Mouse (Mus musculus) limb, embryonic 12.5 days (tissue): ENCODE results near the gene Dop1a. TPM values are rescaled to one million over a fixed set of nuclear protein-coding genes. Genes with fewer than 3 reads are reported as not detected.
"Not testable (repeated sequence)": the region's sequence is repeated elsewhere in the genome, so short reads cannot be mapped to it uniquely, and the experiment has no call there.

ENCODE experiments used
- ATAC-seq: fragments of 200-750 bp; cut with Nextera tagmentation; 2 replicates; pipeline ENCODE4 v1.8.0; 2017; ENCODE audit warnings: low read depth, moderate TSS enrichment; ENCODE audit not compliant: insufficient number of reproducible peaks, insufficient read depth, low FRiP score, low TSS enrichment
- H3K27ac ChIP-seq: fragments of 300-500 bp; sonication (generic); 2 replicates; pipeline ENCODE4 v1.5.1; 2016; ENCODE audit warnings: mild to moderate bottlenecking, moderate library complexity
- H3K27me3 ChIP-seq: fragments of 300-500 bp; sonication (generic); 2 replicates; pipeline ENCODE4 v1.6.1; 2016; ENCODE audit warnings: mild to moderate bottlenecking, moderate library complexity
- H3K36me3 ChIP-seq: fragments of 300-500 bp; sonication (generic); 2 replicates; pipeline ENCODE4 v1.6.1; 2016; ENCODE audit warnings: mild to moderate bottlenecking, moderate library complexity
- H3K4me1 ChIP-seq: fragments of 300-500 bp; sonication (generic); replicated peaks from 2 replicates; pipeline ENCODE4 v1.6.1; 2016
- H3K4me2 ChIP-seq: fragments of 300-500 bp; sonication (generic); 2 replicates; pipeline ENCODE4 v1.6.1; 2016; ENCODE audit warnings: mild to moderate bottlenecking, moderate library complexity
- H3K4me3 ChIP-seq: fragments of 300-500 bp; sonication (generic); replicated peaks from 2 replicates; pipeline ENCODE4 v1.5.1; 2016; ENCODE audit warnings: mild to moderate bottlenecking
- H3K9ac ChIP-seq: fragments of 300-500 bp; sonication (generic); replicated peaks from 2 replicates; pipeline ENCODE4 v1.6.1; 2016; ENCODE audit warnings: mild to moderate bottlenecking, moderate library complexity
- H3K9me3 ChIP-seq: fragments of 300-500 bp; sonication (generic); 2 replicates; pipeline ENCODE4 v1.6.1; 2016; ENCODE audit warnings: mild to moderate bottlenecking, moderate library complexity
- WGBS: fragments of 180-500 bp; shearing (Covaris S2); methylation state at CpG from one replicate; pipeline ENCODE4 v1.1.7; 2016; 5-methylcytosine and 5-hydroxymethylcytosine counted together
- polyA plus RNA-seq: library from polyadenylated mRNA; unstranded; fragments of >200 nt; fragmentation: Nextera tagmentation; extraction: Ambion mirVana; gene quantifications from 2 replicates; pipeline ENCODE4 v1.2.1, GENCODE M21; 2016

Gene Dop1a
- polyA plus RNA-seq, 1 experiment from 2014 or later = 17.2 TPM

DNA sequence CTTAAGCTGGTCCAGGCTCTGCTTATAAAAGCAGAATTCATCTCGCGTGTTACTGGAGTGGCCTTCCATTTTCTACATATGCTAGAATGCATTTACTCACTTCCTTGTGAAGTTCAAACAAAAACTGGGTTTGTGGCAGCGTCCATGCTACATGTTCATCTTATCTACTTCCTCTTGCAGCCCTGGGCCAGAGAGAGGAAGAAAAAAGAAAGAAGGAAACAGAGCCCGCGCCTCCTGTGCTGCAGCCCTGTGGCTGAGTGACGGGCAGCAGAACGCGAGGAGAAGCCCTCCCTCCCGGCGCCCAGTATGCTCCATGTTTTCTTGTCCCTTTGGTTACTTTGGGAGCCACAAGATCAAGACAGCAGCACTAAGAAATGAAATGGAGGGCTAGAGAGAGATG is 112.7 kb downstream of the Dop1a start:
- WGBS = 92% methylated on average over 10 of the region's 10 CpGs
- Histone ChIP-seq H3K27me3 (no peaks in the 10 kb centered on the region), H3K4me3 (no peak overlapping the region), H3K9me3 (no peaks in the 10 kb centered on the region), H3K4me1 (0 out of 2 replicates have a peak, but pooled peaks cover 3% of the 10 kb centered on the region), H3K9ac (no peak overlapping the region), H3K27ac (no peak overlapping the region), H3K4me2 (no peak overlapping the region), H3K36me3 (no peaks in the 10 kb centered on the region)
- ATAC-seq = no peak

DNA sequence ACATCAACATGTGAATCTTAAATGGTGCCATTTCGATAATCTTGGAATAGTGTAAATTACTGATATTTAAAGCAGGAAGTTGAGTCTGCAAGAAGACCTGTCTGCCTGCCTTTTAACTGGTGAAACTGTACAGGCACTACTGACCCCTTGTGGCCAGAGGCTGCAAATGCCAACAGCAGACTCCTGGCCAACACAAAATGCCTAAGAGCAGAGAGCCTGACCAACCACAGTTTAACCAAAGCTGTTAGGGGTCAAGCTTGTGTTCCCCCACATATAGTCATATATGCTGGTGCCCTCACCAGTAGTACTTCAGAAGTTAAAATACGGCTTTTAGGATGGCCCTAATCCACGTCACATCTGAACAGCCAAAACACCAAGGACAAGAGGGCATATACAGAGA is 116.8 kb downstream of the Dop1a start:
- Histone ChIP-seq H3K4me1 (no peaks in the 10 kb centered on the region), H3K27ac (no peak overlapping the region), H3K9me3 (no peaks in the 10 kb centered on the region), H3K9ac (no peak overlapping the region), H3K4me2 (no peak overlapping the region), H3K4me3 (no peak overlapping the region), H3K36me3 (no peaks in the 10 kb centered on the region), H3K27me3 (no peaks in the 10 kb centered on the region)
- WGBS = 56% methylated on average over 3 of the region's 3 CpGs
- no peak for ATAC-seq

- 90% methylated on average over 11 of the region's 11 CpGs for WGBS
- Histone ChIP-seq H3K4me1 (no peaks in the 10 kb centered on the region), H3K27me3 (no peaks in the 10 kb centered on the region), H3K9ac (no peak overlapping the region), H3K4me3 (no peak overlapping the region), H3K9me3 (no peaks in the 10 kb centered on the region), H3K4me2 (no peak overlapping the region), H3K36me3 (no peaks in the 10 kb centered on the region), H3K27ac (no peak overlapping the region)
- ATAC-seq = no peak
These were observed 120.3 kb downstream of the Dop1a start for GRCm38 (mm10) chr9:86587019-86587795.

GRCm38 (mm10) chr9:86592676-86593668 is 126.0 kb downstream of the Dop1a start:
- H3K4me2 ChIP-seq = no peak overlapping the region

GRCm38 (mm10) chr9:86594357-86594767 is 127.4 kb downstream of the Dop1a start:
- not testable (repeated sequence) for H3K4me2 ChIP-seq, H3K4me3 ChIP-seq, H3K27me3 ChIP-seq, H3K4me1 ChIP-seq, H3K36me3 ChIP-seq, H3K9me3 ChIP-seq, ATAC-seq, H3K9ac ChIP-seq, H3K27ac ChIP-seq
- 62% methylated on average over 10 of the region's 10 CpGs for WGBS

More at GRCm38 (mm10) chr9:86592676-86593668, 126.0 kb downstream of the Dop1a start:
- no peak overlapping the region for H3K27ac ChIP-seq
- WGBS = 78% methylated on average over 19 of the region's 19 CpGs
- no peaks in the 10 kb centered on the region for H3K4me1 ChIP-seq
- no peaks in the 10 kb centered on the region for H3K9me3 ChIP-seq
- no peaks in the 10 kb centered on the region for H3K27me3 ChIP-seq
- ATAC-seq = no peak
- no peaks in the 10 kb centered on the region for H3K36me3 ChIP-seq
- H3K4me3 ChIP-seq = no peak overlapping the region
- H3K9ac ChIP-seq = no peak overlapping the region

DNA sequence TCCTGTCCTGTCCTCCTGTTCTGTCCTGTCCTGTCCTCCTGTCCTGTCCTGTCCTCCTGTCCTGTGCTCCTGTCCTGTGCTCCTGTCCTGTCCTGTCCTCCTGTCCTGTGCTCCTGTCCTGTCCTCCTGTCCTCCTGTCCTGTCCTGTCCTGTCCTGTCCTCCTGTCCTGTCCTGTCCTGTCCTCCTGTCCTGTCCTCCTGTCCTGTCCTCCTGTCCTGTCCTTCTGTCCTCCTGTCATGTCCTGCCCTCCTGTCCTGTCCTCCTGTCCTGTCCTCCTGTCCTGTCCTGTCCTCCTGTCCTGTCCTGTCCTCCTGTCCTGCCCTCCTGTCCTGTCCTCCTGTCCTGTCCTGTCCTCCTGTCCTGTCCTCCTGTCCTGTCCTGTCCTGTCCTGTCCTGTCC is 130.0 kb downstream of the Dop1a start:
- not testable (repeated sequence) for H3K36me3 ChIP-seq, H3K27ac ChIP-seq, H3K9ac ChIP-seq, H3K4me2 ChIP-seq, H3K27me3 ChIP-seq, H3K4me3 ChIP-seq, H3K9me3 ChIP-seq, ATAC-seq, H3K4me1 ChIP-seq

GRCm38 (mm10) chr9:86599723-86600303 is 132.9 kb downstream of the Dop1a start:
- no peaks in the 10 kb centered on the region for H3K27me3 ChIP-seq
- no peaks in the 10 kb centered on the region for H3K36me3 ChIP-seq
- H3K27ac ChIP-seq = no peak overlapping the region
- ATAC-seq = no peak
- no peak overlapping the region for H3K4me3 ChIP-seq
- H3K4me1 ChIP-seq = no peaks in the 10 kb centered on the region
- H3K9me3 ChIP-seq = no peaks in the 10 kb centered on the region
- no peak overlapping the region for H3K4me2 ChIP-seq
- 53% methylated on average over 8 of the region's 8 CpGs for WGBS
- no peak overlapping the region for H3K9ac ChIP-seq

Other genes with a start within 250 kb of the Dop1a start
- gene Ube2cbp, start 2.2 kb upstream of the Dop1a start, polyA plus RNA-seq = 6.2 and 7.4 TPM in 2 replicates
- 34.7 and 35.2 TPM in 2 replicates for gene Pgm3, start 104.7 kb downstream of the Dop1a start, polyA plus RNA-seq
- gene Rwdd2a, start 104.8 kb downstream of the Dop1a start, polyA plus RNA-seq = 1.9 and 2.2 TPM in 2 replicates
- gene Me1, start 228.8 kb downstream of the Dop1a start, polyA plus RNA-seq = 16.8 TPM in 2 replicates